Comparison of ENCODE assay signal across 8 mouse cellular contexts in the genomic region with DNA sequence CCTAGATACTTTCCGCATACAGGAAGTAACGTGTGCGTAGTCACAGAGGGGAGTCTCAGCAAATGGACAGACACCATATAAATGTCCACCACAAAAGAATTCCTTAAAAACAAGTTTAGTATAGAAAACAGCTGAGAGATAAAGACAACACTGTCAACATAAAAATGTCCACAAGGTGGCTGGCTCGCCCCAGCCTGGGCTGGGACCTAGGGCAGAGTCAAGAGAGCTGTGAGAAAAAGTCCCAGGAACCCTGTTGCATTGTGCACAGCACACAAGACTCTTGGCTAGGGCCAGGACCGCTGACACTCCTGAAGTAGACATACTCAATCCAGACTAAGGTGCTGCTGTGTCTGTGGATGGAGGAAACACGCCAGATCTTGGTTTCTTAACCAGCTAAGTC. TPM values are rescaled to one million over a fixed set of nuclear protein-coding genes. Genes with fewer than 3 reads are reported as not detected.
DNase-seq lines count a peak whose midpoint lies in the region; ATAC-seq and TF ChIP-seq lines count a peak whose summit lies in the region.
"Had no signal": no experiment of that assay in that cellular context is flagged by ENCODE, and none has a peak within 500 bp of the region (broad histone marks: within the 10 kb centered on the region; RNA-seq: fewer than 3 reads in every experiment).

No protein-coding gene starts in this region.

- TF ChIP-seq CTCF in lung, adult 2 months (IDR thresholded peaks at IDR 0.05; ENCODE audit: insufficient read depth, low read length) = peak; percentile 38; the same call in 1 of the 2 replicates

- H3K9ac ChIP-seq in midbrain, embryonic 11.5 days (ENCODE audit: low read length) = no peak overlapping the region
- no peak overlapping the region for H3K9ac ChIP-seq in hindbrain, embryonic 15.5 days

- TF ChIP-seq POLR2A in lung, adult 2 months (IDR thresholded peaks at IDR 0.05; ENCODE audit: borderline replicate concordance, extremely low read depth, low read depth, low read length) = no peak

- ATAC-seq in midbrain, embryonic 11.5 days (ENCODE audit: low FRiP score) = peak; percentile 74
- peak; percentile 80 for ATAC-seq in hindbrain, embryonic 15.5 days (ENCODE audit: low FRiP score, low read depth)
- ATAC-seq in inflammation-experienced regulatory T-cells, adult 6 months = no peak

- H3K36me3 ChIP-seq in midbrain, embryonic 11.5 days (ENCODE audit: control insufficient read depth, insufficient read depth, low read length) = peaks cover 3% of the 10 kb centered on the region; the same call in 1 of the 2 replicates
- peaks cover 25% of the 10 kb centered on the region for H3K36me3 ChIP-seq in midbrain, embryonic 10.5 days
- no peaks in the 10 kb centered on the region; the same call in 1 of the 2 replicates for H3K36me3 ChIP-seq in hindbrain, embryonic 15.5 days

- DNase-seq in midbrain, embryonic 11.5 days (ENCODE audit: low spot score, missing footprints) = no peak
- no peak for DNase-seq in midbrain, embryonic 10.5 days (ENCODE audit: low spot score)
- peak; percentile 16 for DNase-seq in brain, adult 2 months (ENCODE audit: low read depth, low spot score)
- DNase-seq in lung, adult 2 months = no peak
- DNase-seq in thymus, postnatal 0 days (ENCODE audit: low spot score) = no peak

- no peak overlapping the region for H3K4me2 ChIP-seq in midbrain, embryonic 11.5 days
- H3K4me2 ChIP-seq in hindbrain, embryonic 15.5 days = no peak overlapping the region

- H3K4me1 ChIP-seq in midbrain, embryonic 11.5 days (ENCODE audit: control insufficient read depth, insufficient read depth, low read length) = no peaks in the 10 kb centered on the region
- H3K4me1 ChIP-seq in midbrain, embryonic 10.5 days = no peaks in the 10 kb centered on the region
- no peaks in the 10 kb centered on the region for H3K4me1 ChIP-seq in hindbrain, embryonic 15.5 days (replicated peaks)
- no peaks in the 10 kb centered on the region for H3K4me1 ChIP-seq in lung, adult 2 months (ENCODE audit: control insufficient read depth, insufficient read depth, low read length)

- H3K27me3 ChIP-seq in midbrain, embryonic 11.5 days (ENCODE audit: control insufficient read depth, insufficient read depth, low read length) = no peaks in the 10 kb centered on the region
- no peaks in the 10 kb centered on the region for H3K27me3 ChIP-seq in midbrain, embryonic 10.5 days (ENCODE audit: low read depth, poor library complexity, severe bottlenecking)
- no peaks in the 10 kb centered on the region for H3K27me3 ChIP-seq in hindbrain, embryonic 15.5 days
- H3K27me3 ChIP-seq: megakaryocyte, embryonic 14.5 days had no signal

- 83% methylated on average over 6 of the region's 6 CpGs for WGBS in midbrain, embryonic 11.5 days
- WGBS in midbrain, embryonic 10.5 days = 88% methylated on average over 6 of the region's 6 CpGs
- 77% methylated on average over 6 of the region's 6 CpGs for WGBS in hindbrain, embryonic 15.5 days
- WGBS in lung, adult 2 months = 78% methylated on average over 6 of the region's 6 CpGs

- no peaks in the 10 kb centered on the region for H3K9me3 ChIP-seq in midbrain, embryonic 11.5 days (ENCODE audit: control insufficient read depth, low read length)
- no peaks in the 10 kb centered on the region for H3K9me3 ChIP-seq in midbrain, embryonic 10.5 days (replicated peaks)
- no peaks in the 10 kb centered on the region for H3K9me3 ChIP-seq in hindbrain, embryonic 15.5 days
- H3K9me3 ChIP-seq: megakaryocyte, embryonic 14.5 days had no signal

- no peak overlapping the region for H3K27ac ChIP-seq in midbrain, embryonic 11.5 days (ENCODE audit: low read depth, low read length)
- H3K27ac ChIP-seq in midbrain, embryonic 10.5 days (replicated peaks) = no peak overlapping the region
- no peak overlapping the region for H3K27ac ChIP-seq in hindbrain, embryonic 15.5 days (replicated peaks)

- no peak overlapping the region for H3K4me3 ChIP-seq in midbrain, embryonic 11.5 days (ENCODE audit: low read depth, low read length)
- H3K4me3 ChIP-seq in midbrain, embryonic 10.5 days = no peak overlapping the region
- no peak overlapping the region for H3K4me3 ChIP-seq in hindbrain, embryonic 15.5 days
- no peak overlapping the region for H3K4me3 ChIP-seq in lung, adult 2 months (replicated peaks; ENCODE audit: extremely low read depth, low read depth, low read length)
- H3K4me3 ChIP-seq: megakaryocyte, embryonic 14.5 days had no signal

RNA-seq across cellular contexts. Expression of a gene that starts 49.6 kb away (rescaled TPM):
- polyA plus RNA-seq in midbrain, embryonic 11.5 days (2014; fragmentation: Nextera tagmentation; extraction: Ambion mirVana) = 0.64 and 1.1 TPM in 2 replicates
- polyA plus RNA-seq in midbrain, embryonic 10.5 days (2016; fragmentation: Nextera tagmentation; extraction: Ambion mirVana) = 0.63 and 0.87 TPM in 2 replicates
- polyA plus RNA-seq in hindbrain, embryonic 15.5 days (2015; fragmentation: Nextera tagmentation; extraction: Ambion mirVana) = 0.79 and 1.1 TPM in 2 replicates
- 48.0 and 64.9 TPM in 2 replicates for polyA plus RNA-seq in lung, adult 2 months (2012; rRNA removed)
- not detected for polyA plus RNA-seq in inflammation-experienced regulatory T-cells, adult 6 months (2017; shearing (Covaris generic))
- 0.17 TPM in 1 of 2 replicates, not detected in the other for polyA plus RNA-seq in thymus, postnatal 0 days (2015; fragmentation: Nextera tagmentation; extraction: Ambion mirVana)

Comparison
In these comparisons a context has a peak if more than half of its experiments do, and no peak if none do; other contexts are left out.
1. RNA of a gene that starts 49.6 kb away (polyA plus RNA-seq): 48.0 to 64.9 TPM in lung, adult 2 months; 0.79 to 1.1 TPM in hindbrain, embryonic 15.5 days, 0.64 to 1.1 TPM in midbrain, embryonic 11.5 days, 0.63 to 0.87 TPM in midbrain, embryonic 10.5 days, 0.17 TPM in thymus, postnatal 0 days and not detected in inflammation-experienced regulatory T-cells, adult 6 months; every median in the first group is over 10 times any median in the second.